Mouse (Mus musculus) bone marrow, adult 2 months (tissue): ENCODE data around the gene Slpi.
A peak's percentile ranks its signal among the peaks of the same experiment; 100 is the strongest.

Experiments used
- CTCF ChIP-seq: fragments of 200-500 bp; IDR thresholded peaks from 2 replicates; pipeline ENCODE4 v1.5.1; 2011; ENCODE audit warnings: low read length, control low read depth; ENCODE audit not compliant: control insufficient read depth, insufficient read depth
- POLR2A ChIP-seq: fragments of 200-500 bp; IDR thresholded peaks from 2 replicates; pipeline ENCODE4 v1.6.1; 2011; ENCODE audit warnings: low read depth, mild to moderate bottlenecking, control low read depth, low read length, borderline replicate concordance; ENCODE audit not compliant: control insufficient read depth

- TF ChIP-seq CTCF = peak; percentile 27; the same call in 1 of the 2 replicates
- no peak for TF ChIP-seq POLR2A
Measured at GRCm38 (mm10) chr2:164381726-164382125, 7.2 kb downstream of the Slpi start.
